Mouse (Mus musculus): ENCODE data around the gene Atmin. TPM values are rescaled to one million over a fixed set of nuclear protein-coding genes. Genes with fewer than 3 reads are reported as not detected.
A peak's percentile ranks its signal among the peaks of the same experiment; 100 is the strongest.

Atmin gene
- polyA plus RNA-seq (2015; fragmentation: Nextera tagmentation; extraction: Ambion mirVana): 7.9 and 10.5 TPM in 2 replicates

DNA sequence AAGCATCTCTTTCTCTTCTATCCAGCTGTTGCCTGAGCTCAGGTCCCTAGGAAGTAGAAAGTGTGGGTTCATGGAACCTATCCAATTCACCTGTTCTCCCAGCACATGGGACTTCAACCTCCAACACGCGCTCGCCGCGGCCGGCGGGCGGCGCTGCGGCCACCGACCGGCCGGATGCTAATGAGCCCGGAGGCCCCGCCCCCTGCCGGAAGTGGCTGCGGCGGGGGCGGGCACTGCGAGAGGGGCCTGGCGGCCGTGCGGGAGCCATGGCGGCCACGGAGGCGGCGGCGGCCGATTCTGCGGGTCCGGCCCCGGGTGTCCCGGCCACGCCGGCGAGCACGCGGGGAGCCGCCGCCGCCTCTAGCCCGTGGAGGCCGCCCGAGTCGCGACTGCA, at the start of gene Atmin:
Atmin (plus strand) TSS at position 233 of the 394 bp plus-strand sequence.
- H3K27me3 ChIP-seq: no peaks in the 10 kb centered on the region
- peak within 1 kb of the TSS; percentile 98 for H3K4me3 ChIP-seq
- peaks cover 47% of the 10 kb centered on the region for H3K4me1 ChIP-seq (replicated peaks)
- no peaks in the 10 kb centered on the region for H3K36me3 ChIP-seq
- under 1% methylated on average over 45 of the region's 46 CpGs for WGBS
- no peaks in the 10 kb centered on the region for H3K9me3 ChIP-seq (replicated peaks)
- peak within 1 kb of the TSS; percentile 86 for H3K4me2 ChIP-seq
- H3K27ac ChIP-seq: peak within 1 kb of the TSS; percentile 64
- ATAC-seq (replicated peaks; ENCODE audit: insufficient number of reproducible peaks, insufficient read depth, low FRiP score, low read depth): peak; percentile 79
- peak within 1 kb of the TSS; percentile 94 for H3K9ac ChIP-seq

DNA sequence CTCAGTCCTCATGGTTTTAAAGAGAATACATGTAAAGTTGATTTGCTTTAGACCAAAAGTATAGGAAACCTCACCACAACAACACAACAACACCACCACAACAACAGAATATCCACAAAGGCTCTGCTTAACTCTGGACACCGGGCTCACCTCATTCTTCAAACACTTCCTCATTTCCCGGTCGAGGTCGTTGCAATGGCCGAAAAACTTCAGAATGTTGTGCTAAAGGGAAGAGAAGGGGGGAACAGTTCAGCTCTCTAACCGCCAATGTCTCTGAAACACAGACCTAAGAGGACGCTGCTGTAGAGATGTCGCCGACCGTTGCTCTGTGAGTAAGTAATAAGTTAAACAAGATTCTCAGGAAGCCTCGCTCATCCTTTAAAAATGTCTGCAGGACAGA, 49.3 kb upstream of the Atmin start:
- WGBS: 83% methylated on average over 11 of the region's 11 CpGs
- no peak overlapping the region for H3K4me3 ChIP-seq
- no peak for ATAC-seq (replicated peaks; ENCODE audit: insufficient number of reproducible peaks, insufficient read depth, low FRiP score, low read depth)

DNA sequence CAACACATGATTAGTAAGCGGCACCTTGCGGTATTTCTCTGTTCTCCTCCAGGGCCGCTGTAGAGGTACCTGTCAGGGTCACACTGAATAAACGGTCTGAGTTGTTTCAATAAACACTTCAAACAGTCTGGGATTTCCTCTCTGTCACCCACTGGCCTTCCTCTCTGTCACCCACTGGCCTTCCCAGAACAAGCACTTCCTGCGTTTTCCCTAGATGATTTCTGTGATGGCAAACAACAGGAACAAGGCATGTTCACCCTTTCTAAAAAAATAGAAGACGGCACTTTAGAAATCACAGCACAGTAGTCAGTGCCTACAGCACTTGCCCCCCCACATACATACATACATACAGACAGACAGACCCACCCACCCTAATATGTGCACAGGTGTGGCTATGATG, 47.7 kb upstream of the Atmin start:
- WGBS: 91% methylated on average over 6 of the region's 6 CpGs
- Histone ChIP-seq H3K4me3 (no peak overlapping the region), H3K9ac (no peak overlapping the region), H3K4me1 (replicated peaks) (no peaks in the 10 kb centered on the region), H3K27ac (no peak overlapping the region), H3K27me3 (no peaks in the 10 kb centered on the region), H3K9me3 (replicated peaks) (no peaks in the 10 kb centered on the region), H3K36me3 (peaks cover 14% of the 10 kb centered on the region; the same call in 1 of the 2 replicates), H3K4me2 (no peak overlapping the region)
- ATAC-seq (replicated peaks; ENCODE audit: insufficient number of reproducible peaks, insufficient read depth, low FRiP score, low read depth): no peak

More for the DNA sequence above, 49.3 kb upstream of the Atmin start:
- no peak overlapping the region for H3K9ac ChIP-seq
- no peak overlapping the region for H3K27ac ChIP-seq
- no peaks in the 10 kb centered on the region for H3K27me3 ChIP-seq
- H3K4me1 ChIP-seq (replicated peaks): no peaks in the 10 kb centered on the region
- peaks cover 22% of the 10 kb centered on the region for H3K36me3 ChIP-seq
- H3K9me3 ChIP-seq (replicated peaks): no peaks in the 10 kb centered on the region
- no peak overlapping the region for H3K4me2 ChIP-seq

DNA sequence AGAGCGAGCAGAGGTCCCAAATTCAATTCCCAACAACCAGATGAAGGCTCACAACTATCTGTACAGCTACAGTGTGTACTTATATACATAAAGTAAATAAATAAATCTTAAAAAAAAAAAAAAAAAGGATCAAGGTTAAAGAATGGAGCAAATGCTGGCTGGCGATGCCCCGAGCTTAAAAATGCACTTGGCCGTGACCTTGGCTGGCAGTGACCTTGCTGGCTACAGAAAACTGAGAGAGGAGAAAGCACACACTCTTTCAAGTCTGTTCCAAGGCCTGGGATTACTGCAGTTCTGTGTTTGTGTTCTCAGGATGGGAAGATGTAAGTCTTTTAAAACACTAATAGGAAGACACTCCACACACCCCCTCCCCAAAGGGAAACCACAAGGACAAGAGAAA, 38.5 kb upstream of the Atmin start:
- WGBS: 87% methylated on average over 4 of the region's 4 CpGs
- ATAC-seq (replicated peaks; ENCODE audit: insufficient number of reproducible peaks, insufficient read depth, low FRiP score, low read depth): no peak
- H3K4me1 ChIP-seq (replicated peaks): no peaks in the 10 kb centered on the region
- no peaks in the 10 kb centered on the region for H3K9me3 ChIP-seq (replicated peaks)
- no peak overlapping the region for H3K4me2 ChIP-seq
- H3K27ac ChIP-seq: no peak overlapping the region
- H3K9ac ChIP-seq: no peak overlapping the region
- H3K27me3 ChIP-seq: no peaks in the 10 kb centered on the region
- peaks cover 13% of the 10 kb centered on the region; the same call in 1 of the 2 replicates for H3K36me3 ChIP-seq
- no peak overlapping the region for H3K4me3 ChIP-seq

- no peak for ATAC-seq (replicated peaks; ENCODE audit: insufficient number of reproducible peaks, insufficient read depth, low FRiP score, low read depth)
- peaks cover 18% of the 10 kb centered on the region; the same call in 1 of the 2 replicates for H3K36me3 ChIP-seq
Measured at GRCm38 (mm10) chr8:116905252-116905651, 37.9 kb upstream of the Atmin start.

DNA sequence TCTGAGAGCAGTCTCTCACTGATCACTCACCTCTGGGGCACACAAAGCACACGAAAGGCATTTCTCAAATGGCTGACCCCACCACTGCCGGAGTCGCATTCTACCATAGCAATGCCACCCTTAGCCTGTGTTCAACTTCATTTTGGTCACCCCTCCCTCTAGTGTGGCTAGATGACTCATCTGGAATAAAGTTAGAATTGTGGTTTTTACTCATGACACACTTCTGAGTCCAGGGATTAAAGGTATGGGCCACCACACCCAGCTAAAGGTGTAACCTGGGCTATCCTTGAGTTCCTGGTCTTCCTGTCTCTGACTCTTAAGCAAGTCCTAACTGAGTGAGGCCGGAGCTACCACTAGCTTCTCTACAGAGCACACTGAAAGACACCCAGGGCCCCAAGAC, 37.4 kb upstream of the Atmin start:
- no peak; the same call in 1 of the 2 replicates for ATAC-seq (replicated peaks; ENCODE audit: insufficient number of reproducible peaks, insufficient read depth, low FRiP score, low read depth)
- H3K36me3 ChIP-seq: peaks cover 23% of the 10 kb centered on the region
- WGBS: 88% methylated on average over 4 of the region's 4 CpGs

More at GRCm38 (mm10) chr8:116905252-116905651, 37.9 kb upstream of the Atmin start:
- Histone ChIP-seq H3K27ac (no peak overlapping the region), H3K9ac (no peak overlapping the region), H3K4me3 (no peak overlapping the region), H3K4me2 (no peak overlapping the region), H3K9me3 (replicated peaks) (no peaks in the 10 kb centered on the region), H3K27me3 (no peaks in the 10 kb centered on the region), H3K4me1 (replicated peaks) (no peaks in the 10 kb centered on the region)
- WGBS: 81% methylated on average over 4 of the region's 4 CpGs

GRCm38 (mm10) chr8:116921005-116921336, 22.2 kb upstream of the Atmin start:
- Histone ChIP-seq H3K27me3 (no peaks in the 10 kb centered on the region), H3K36me3 (peaks cover 3% of the 10 kb centered on the region; the same call in 1 of the 2 replicates), H3K4me1 (replicated peaks) (peaks cover 13% of the 10 kb centered on the region), H3K4me3 (peak overlapping the region; percentile 81), H3K9ac (peak overlapping the region; percentile 76), H3K27ac (peak overlapping the region; percentile 96), H3K4me2 (peak overlapping the region; percentile 72), H3K9me3 (replicated peaks) (no peaks in the 10 kb centered on the region)
- WGBS: 0% methylated on average over 22 of the region's 22 CpGs
- ATAC-seq (replicated peaks; ENCODE audit: insufficient number of reproducible peaks, insufficient read depth, low FRiP score, low read depth): peak; percentile 64

More for the DNA sequence above, 37.4 kb upstream of the Atmin start:
- Histone ChIP-seq H3K9ac (no peak overlapping the region), H3K4me1 (replicated peaks) (no peaks in the 10 kb centered on the region), H3K27ac (no peak overlapping the region), H3K9me3 (replicated peaks) (no peaks in the 10 kb centered on the region), H3K4me2 (no peak overlapping the region), H3K27me3 (no peaks in the 10 kb centered on the region), H3K4me3 (no peak overlapping the region)

GRCm38 (mm10) chr8:116921337-116922059, 21.7 kb upstream of the Atmin start, which contains the start of the genes Cmc2 and Cenpn:
Cmc2 (minus strand) TSS chr8:116921455.
Cenpn (plus strand) TSS chr8:116921730.
- H3K4me2 ChIP-seq: peak within 1 kb of the TSS; percentile 72
- H3K9ac ChIP-seq: peak within 1 kb of the TSS; percentile 76
- peak within 1 kb of the TSS; percentile 81 for H3K4me3 ChIP-seq
- H3K27me3 ChIP-seq: no peaks in the 10 kb centered on the region
- H3K4me1 ChIP-seq (replicated peaks): peaks cover 13% of the 10 kb centered on the region
- WGBS: under 1% methylated on average over 57 of the region's 57 CpGs
- no peaks in the 10 kb centered on the region for H3K9me3 ChIP-seq (replicated peaks)
- H3K27ac ChIP-seq: peak within 1 kb of the TSS; percentile 96
- H3K36me3 ChIP-seq: peaks cover 3% of the 10 kb centered on the region; the same call in 1 of the 2 replicates
- ATAC-seq (replicated peaks; ENCODE audit: insufficient number of reproducible peaks, insufficient read depth, low FRiP score, low read depth): peak; percentile 92

- Histone ChIP-seq H3K9me3 (replicated peaks) (no peaks in the 10 kb centered on the region), H3K4me1 (replicated peaks) (peaks cover 13% of the 10 kb centered on the region), H3K4me3 (peak overlapping the region; percentile 81), H3K36me3 (peaks cover 3% of the 10 kb centered on the region; the same call in 1 of the 2 replicates), H3K27me3 (no peaks in the 10 kb centered on the region), H3K27ac (peak overlapping the region; percentile 96), H3K9ac (peak overlapping the region; percentile 76), H3K4me2 (peak overlapping the region; percentile 72)
- 28% methylated on average over 17 of the region's 17 CpGs for WGBS
- ATAC-seq (replicated peaks; ENCODE audit: insufficient number of reproducible peaks, insufficient read depth, low FRiP score, low read depth): no peak
Measured at GRCm38 (mm10) chr8:116922060-116922757, 21.0 kb upstream of the Atmin start.

- H3K9me3 ChIP-seq (replicated peaks): no peaks in the 10 kb centered on the region
- H3K4me1 ChIP-seq (replicated peaks): peaks cover 13% of the 10 kb centered on the region
- 78% methylated on average over 8 of the region's 8 CpGs for WGBS
- no peak overlapping the region for H3K4me2 ChIP-seq
- ATAC-seq (replicated peaks; ENCODE audit: insufficient number of reproducible peaks, insufficient read depth, low FRiP score, low read depth): no peak
- no peaks in the 10 kb centered on the region for H3K27me3 ChIP-seq
- H3K4me3 ChIP-seq: no peak overlapping the region
- H3K36me3 ChIP-seq: peaks cover 2% of the 10 kb centered on the region; the same call in 1 of the 2 replicates
- H3K27ac ChIP-seq: no peak overlapping the region
- no peak overlapping the region for H3K9ac ChIP-seq
Measured at GRCm38 (mm10) chr8:116923526-116923925, 19.7 kb upstream of the Atmin start.

DNA sequence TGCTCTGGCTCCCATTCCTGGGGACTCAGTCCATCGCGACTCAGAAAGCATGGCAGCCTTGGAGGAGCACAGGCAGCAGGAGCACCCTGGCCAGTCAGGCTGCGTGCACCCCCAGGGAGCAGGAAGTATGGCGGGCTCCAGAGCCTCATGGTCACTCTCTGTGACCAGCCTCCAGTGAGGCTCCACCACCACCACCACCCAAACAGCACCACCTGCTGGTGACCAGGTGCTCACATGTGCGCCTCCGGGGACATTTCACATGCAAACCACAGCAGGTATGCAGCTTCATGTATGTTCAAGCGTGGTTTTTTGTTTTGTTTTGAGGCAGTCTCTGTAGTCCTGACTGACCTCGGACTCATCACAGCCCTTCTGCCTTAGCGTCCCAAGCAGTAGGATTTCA, 15.3 kb upstream of the Atmin start:
- H3K9me3 ChIP-seq (replicated peaks): no peaks in the 10 kb centered on the region
- no peak overlapping the region for H3K27ac ChIP-seq
- no peak overlapping the region for H3K9ac ChIP-seq
- H3K36me3 ChIP-seq: peaks cover 17% of the 10 kb centered on the region; the same call in 1 of the 2 replicates
- H3K4me3 ChIP-seq: no peak overlapping the region
- no peaks in the 10 kb centered on the region for H3K27me3 ChIP-seq
- WGBS: 82% methylated on average over 9 of the region's 9 CpGs
- H3K4me2 ChIP-seq: no peak overlapping the region
- no peaks in the 10 kb centered on the region for H3K4me1 ChIP-seq (replicated peaks)
- ATAC-seq (replicated peaks; ENCODE audit: insufficient number of reproducible peaks, insufficient read depth, low FRiP score, low read depth): no peak
